Mouse (Mus musculus): ENCODE results near the gene Fam161a. TPM values are rescaled to one million over a fixed set of nuclear protein-coding genes. Genes with fewer than 3 reads are reported as not detected.

Fam161a gene
- total and polyA plus RNA-seq, 3 experiments, result 1.4 to 2.0 (median 1.5) TPM

DNA sequence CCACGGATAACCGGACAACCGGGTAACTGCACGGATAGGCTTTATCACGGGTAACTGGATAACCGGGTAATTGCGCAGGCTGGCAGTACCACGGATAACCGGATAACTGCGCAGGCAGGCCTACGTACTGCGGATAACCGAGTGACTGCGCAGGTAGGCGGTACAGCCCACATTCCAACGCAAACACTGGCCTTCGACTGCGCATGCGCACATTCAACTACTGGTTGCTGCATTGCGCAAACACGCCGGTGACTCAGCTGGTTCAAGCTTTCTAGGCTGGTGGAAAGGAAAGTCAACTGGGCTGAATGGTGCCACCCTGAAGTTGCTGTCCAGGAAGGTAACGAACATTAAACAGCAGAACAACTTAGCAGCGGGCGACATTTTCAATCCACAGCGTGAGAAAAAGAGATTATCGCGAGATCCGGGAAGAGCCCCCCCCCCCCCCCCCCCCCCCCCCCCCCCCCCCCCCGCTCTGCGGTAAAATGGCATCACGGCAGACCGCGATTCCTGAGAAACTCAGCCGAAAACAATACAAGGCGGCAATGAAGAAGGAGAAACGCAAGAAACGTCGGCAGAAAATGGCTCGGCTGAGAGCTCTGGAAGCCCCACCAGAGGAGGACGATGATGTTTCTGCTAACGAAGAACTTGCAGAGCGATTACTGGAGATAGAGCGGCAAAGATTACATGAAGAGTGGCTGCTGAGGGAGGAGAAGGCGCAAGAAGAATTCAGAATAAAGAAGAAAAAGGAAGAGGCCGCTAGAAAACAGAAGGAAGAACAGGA, 34.4 kb upstream of the Fam161a start:
- peak overlapping the region; percentile 54; the same call in 1 of the 2 replicates for H3K9ac ChIP-seq (ENCODE audit: insufficient read depth, low read depth)
- peaks cover 3 to 20% of the 10 kb centered on the region in 2 experiments; a peak in 3 of 4 replicates for H3K4me1 ChIP-seq (ENCODE audit: control insufficient read depth in 1 of 2, insufficient read depth in 2 of 2)
- no peak for TF ChIP-seq NELFE (IDR thresholded peaks at IDR 0.05; ENCODE audit: low read depth, low read length)
- 0 out of 2 replicates have a peak, but pooled peaks have one; percentile 53 for TF ChIP-seq MAZ (IDR thresholded peaks at IDR 0.05; ENCODE audit: low read depth, low read length)
- TF ChIP-seq POLR2A (IDR thresholded peaks at IDR 0.05; ENCODE audit: low read depth, low read length), result peak; percentile 45; the same call in 1 of the 2 replicates
- TF ChIP-seq HCFC1 (IDR thresholded peaks at IDR 0.05; ENCODE audit: low read depth, low read length), result no peak
- TF ChIP-seq CHD2 (IDR thresholded peaks at IDR 0.05; ENCODE audit: low read length), result peak; percentile 97
- 0 out of 2 replicates have a peak, but pooled peaks have one; percentile 25 for TF ChIP-seq TBP (conservative IDR thresholded peaks at IDR 0.05; ENCODE audit: low read depth, low read length)
- TF ChIP-seq MXI1 (IDR thresholded peaks at IDR 0.05; ENCODE audit: low read depth, low read length), result no peak
- TF ChIP-seq NRF1 (IDR thresholded peaks at IDR 0.05; ENCODE audit: low read depth, low read length), result peak; percentile 93
- 0 out of 2 replicates have a peak, but pooled peaks have one; percentile 30 for TF ChIP-seq SIN3A (IDR thresholded peaks at IDR 0.05; ENCODE audit: low read length)
- no peak for TF ChIP-seq IRF4 (IDR thresholded peaks at IDR 0.05; ENCODE audit: low read depth, low read length)
- no peaks in the 10 kb centered on the region for H3K27me3 ChIP-seq (replicated peaks)
- DNase-seq (ENCODE audit: extremely low read depth), result peak; percentile 75
- dilution Hi-C loops (cut with MboI; ENCODE audit: extremely low pct_ligation_motif_present, extremely low pct_unique_long_range_greater_than_20kb, low sequenced_read_pairs) (no loop called here), in situ Hi-C loops (cut with MboI; ENCODE audit: low pct_ligation_motif_present, low pct_unique_long_range_greater_than_20kb, low sequenced_read_pairs) (no loop called here)
- H3K9me3 ChIP-seq (replicated peaks; ENCODE audit: low read length), result peaks cover 11% of the 10 kb centered on the region
- H3K4me3 ChIP-seq (replicated peaks in 1 of 3; ENCODE audit: low read depth in 2 of 3, low read length in 2 of 3, poor library complexity in 1 of 3), result peak overlapping the region; percentile 51 to 66 (median 59)
- H3K79me2 ChIP-seq (replicated peaks; ENCODE audit: control insufficient read depth, extremely low read depth, insufficient read depth, poor library complexity, severe bottlenecking), result peaks cover 17% of the 10 kb centered on the region
- H3K27ac ChIP-seq (ENCODE audit: insufficient read depth, low read depth), result peak overlapping the region; percentile 81
- H3K36me3 ChIP-seq (replicated peaks in 1 of 2; ENCODE audit: control insufficient read depth in 1 of 2, insufficient read depth in 1 of 2, low read length in 1 of 2), result peaks cover 0 to 43% of the 10 kb centered on the region in 2 experiments
- no peak overlapping the region for H3K4me2 ChIP-seq (ENCODE audit: insufficient read depth, low read depth, poor library complexity, severe bottlenecking)

DNA sequence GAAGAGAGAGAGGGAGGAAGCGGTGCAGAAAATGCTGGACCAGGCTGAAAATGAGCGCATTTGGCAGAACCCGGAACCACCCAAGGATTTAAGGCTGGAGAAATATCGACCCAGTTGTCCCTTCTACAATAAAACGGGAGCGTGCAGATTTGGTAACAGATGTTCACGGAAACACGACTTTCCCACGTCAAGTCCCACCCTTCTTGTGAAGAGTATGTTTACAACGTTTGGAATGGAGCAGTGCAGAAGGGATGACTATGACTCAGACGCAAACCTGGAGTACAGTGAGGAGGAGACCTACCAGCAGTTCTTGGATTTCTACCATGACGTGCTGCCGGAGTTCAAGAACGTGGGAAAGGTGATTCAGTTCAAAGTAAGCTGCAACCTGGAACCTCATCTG, 33.7 kb upstream of the Fam161a start:
- H3K79me2 ChIP-seq (replicated peaks; ENCODE audit: control insufficient read depth, extremely low read depth, insufficient read depth, poor library complexity, severe bottlenecking), result peaks cover 17% of the 10 kb centered on the region
- H3K4me2 ChIP-seq (ENCODE audit: insufficient read depth, low read depth, poor library complexity, severe bottlenecking), result peak overlapping the region; percentile 11; the same call in 1 of the 2 replicates
- H3K4me1 ChIP-seq (ENCODE audit: control insufficient read depth in 1 of 2, insufficient read depth in 2 of 2), result peaks cover 5 to 24% of the 10 kb centered on the region in 2 experiments; a peak in 3 of 4 replicates
- in situ Hi-C loops (cut with MboI; ENCODE audit: low pct_ligation_motif_present, low pct_unique_long_range_greater_than_20kb, low sequenced_read_pairs), result no loop called here
- H3K36me3 ChIP-seq (replicated peaks in 1 of 2; ENCODE audit: control insufficient read depth in 1 of 2, insufficient read depth in 1 of 2, low read length in 1 of 2), result peaks cover 3 to 46% of the 10 kb centered on the region in 2 experiments
- H3K4me3 ChIP-seq (replicated peaks in 1 of 3; ENCODE audit: low read depth in 2 of 3, low read length in 2 of 3, poor library complexity in 1 of 3), result peak overlapping the region; percentile 51 to 66 (median 54)
- no peak for DNase-seq (ENCODE audit: extremely low read depth)
- TF ChIP-seq TBP (conservative IDR thresholded peaks at IDR 0.05; ENCODE audit: low read depth, low read length) (no peak), JUND (conservative IDR thresholded peaks at IDR 0.05; ENCODE audit: low read depth, low read length) (no peak), ZMIZ1 (IDR thresholded peaks at IDR 0.05; ENCODE audit: low read depth, low read length) (no peak), MEF2A (IDR thresholded peaks at IDR 0.05; ENCODE audit: borderline replicate concordance, low read depth, low read length) (no peak), CHD2 (IDR thresholded peaks at IDR 0.05; ENCODE audit: low read length) (no peak), MAZ (IDR thresholded peaks at IDR 0.05; ENCODE audit: low read depth, low read length) (no peak), USF1 (IDR thresholded peaks at IDR 0.05; ENCODE audit: low read depth, low read length) (no peak), MAFK (IDR thresholded peaks at IDR 0.05; ENCODE audit: insufficient replicate concordance, low read length) (no peak), CTCF (conservative IDR thresholded peaks at IDR 0.05 in 1 of 2, IDR thresholded peaks at IDR 0.05 in 1 of 2; ENCODE audit: low read depth in 2 of 2, low read length in 2 of 2) (no peak), ZKSCAN1 (IDR thresholded peaks at IDR 0.05; ENCODE audit: borderline replicate concordance, low read depth, low read length) (no peak), RCOR1 (conservative IDR thresholded peaks at IDR 0.05; ENCODE audit: low read depth, low read length) (no peak), CHD1 (IDR thresholded peaks at IDR 0.05; ENCODE audit: low read depth, low read length) (no peak)
- no peak overlapping the region for H3K27ac ChIP-seq (ENCODE audit: insufficient read depth, low read depth)
- H3K9ac ChIP-seq (ENCODE audit: insufficient read depth, low read depth), result peak overlapping the region; percentile 54; the same call in 1 of the 2 replicates
- H3K9me3 ChIP-seq (replicated peaks; ENCODE audit: low read length), result peaks cover 11% of the 10 kb centered on the region
- no peaks in the 10 kb centered on the region for H3K27me3 ChIP-seq (replicated peaks)
- dilution Hi-C loops (cut with MboI; ENCODE audit: extremely low pct_ligation_motif_present, extremely low pct_unique_long_range_greater_than_20kb, low sequenced_read_pairs), result no loop called here

Data from CH12.LX (cell line).